In the genomic region with DNA sequence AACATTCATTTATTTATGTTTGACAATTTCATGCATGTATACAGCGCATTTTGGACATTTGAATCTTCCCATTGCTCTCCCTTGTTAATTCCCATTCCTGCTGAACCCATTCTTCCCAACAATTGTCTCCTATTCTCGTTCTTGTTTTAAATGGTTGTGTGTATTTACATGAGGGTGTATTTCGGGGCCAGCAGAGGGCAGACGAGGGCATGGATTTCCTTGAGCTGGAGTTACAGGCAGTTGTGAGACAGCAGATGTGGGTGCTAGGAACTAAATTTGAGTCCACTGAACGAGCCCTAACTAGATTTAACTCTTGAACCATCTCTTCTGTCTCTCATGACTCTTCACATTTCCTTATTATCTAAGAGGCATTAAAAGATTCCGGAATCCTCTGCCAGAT, we compare ENCODE assay signal across 28 mouse cellular contexts. TPM values are rescaled to one million over a fixed set of nuclear protein-coding genes. Genes with fewer than 3 reads are reported as not detected.
A peak's percentile ranks its signal among the peaks of the same experiment; 100 is the strongest.
DNase-seq lines count a peak whose midpoint lies in the region; ATAC-seq and TF ChIP-seq lines count a peak whose summit lies in the region.
"Had no signal": no experiment of that assay in that cellular context is flagged by ENCODE, and none has a peak within 500 bp of the region (broad histone marks: within the 10 kb centered on the region; RNA-seq: fewer than 3 reads in every experiment).

No protein-coding gene starts in this region.

- no peak overlapping the region for H3K27ac ChIP-seq in lung, embryonic 14.5 days (ENCODE audit: low read depth)
- H3K27ac ChIP-seq: embryonic facial prominence, embryonic 10.5 days; heart, embryonic 10.5 days; hindbrain, embryonic 13.5 days; hindbrain, postnatal 0 days had no signal

- no peak overlapping the region for H3K4me3 ChIP-seq in lung, embryonic 14.5 days (ENCODE audit: low read depth, low read length)
- H3K4me3 ChIP-seq: embryonic facial prominence, embryonic 10.5 days; heart, embryonic 10.5 days; hindbrain, embryonic 13.5 days had no signal

- no peaks in the 10 kb centered on the region for H3K36me3 ChIP-seq in lung, embryonic 14.5 days (ENCODE audit: insufficient read depth)
- H3K36me3 ChIP-seq: embryonic facial prominence, embryonic 10.5 days; G1E; heart, embryonic 10.5 days; hindbrain, embryonic 13.5 days had no signal

- TF ChIP-seq CTCF in lung, embryonic 14.5 days (IDR thresholded peaks at IDR 0.05; ENCODE audit: low read depth): no peak

- 77% methylated on average over 6 of the region's 6 CpGs for WGBS in lung, embryonic 14.5 days

- H3K9ac ChIP-seq in lung, embryonic 14.5 days: no peak overlapping the region
- H3K9ac ChIP-seq: hindbrain, embryonic 13.5 days had no signal

- H3K4me2 ChIP-seq in lung, embryonic 14.5 days: no peak overlapping the region
- H3K4me2 ChIP-seq: hindbrain, embryonic 13.5 days had no signal

- no peaks in the 10 kb centered on the region for H3K4me1 ChIP-seq in lung, embryonic 14.5 days (ENCODE audit: insufficient read depth)
- H3K4me1 ChIP-seq: embryonic facial prominence, embryonic 10.5 days; heart, embryonic 10.5 days; hindbrain, embryonic 13.5 days had no signal

- no peaks in the 10 kb centered on the region for H3K9me3 ChIP-seq in lung, embryonic 14.5 days (ENCODE audit: low read depth, low read length)
- H3K9me3 ChIP-seq: embryonic facial prominence, embryonic 10.5 days; heart, embryonic 10.5 days; hindbrain, embryonic 13.5 days had no signal

- no peaks in the 10 kb centered on the region for H3K27me3 ChIP-seq in lung, embryonic 14.5 days (ENCODE audit: insufficient read depth, low read length)
- H3K27me3 ChIP-seq: hindbrain, embryonic 13.5 days had no signal

- no peak for ATAC-seq in lung, embryonic 14.5 days (ENCODE audit: insufficient read depth)
- ATAC-seq in monocyte, adult 5-6 weeks (replicated peaks; ENCODE audit: insufficient number of reproducible peaks, low FRiP score, low TSS enrichment, poor library complexity, severe bottlenecking): no peak
- ATAC-seq: activated CD4-positive, CD25-positive, alpha-beta regulatory T cell, adult 4 months; CD4-positive, CD25-positive, alpha-beta regulatory T cell, adult 4 months; forebrain, embryonic 14.5 days; hindbrain, postnatal 0 days had no signal

- peak; percentile 3 for DNase-seq in lung, embryonic 14.5 days
- DNase-seq in lung, postnatal 14 days: no peak
- peak; percentile 84 for DNase-seq in ES-CJ7 (ENCODE audit: low read depth, low spot score)
- peak; percentile 74 for DNase-seq in R1 (ENCODE audit: low read depth, low spot score)
- DNase-seq in adrenal gland, postnatal 36 days: no peak
- DNase-seq in adrenal gland, postnatal 10 days: no peak
- DNase-seq: adrenal gland, postnatal 25 days; B cell, adult 2 months; cerebellum, adult 2 months; cerebellum, postnatal 10 days; gastrocnemius, postnatal 10 days; heart, adult 18-20 months; heart, postnatal 14 days; kidney, adult 11 months had no signal

RNA-seq across cellular contexts. Expression of gene Zfp42, which starts 55.1 kb away (rescaled TPM):
- polyA plus RNA-seq in lung, embryonic 14.5 days (2014; fragmentation: Nextera tagmentation; extraction: Ambion mirVana): not detected in 2 replicates
- not detected for total RNA-seq in adrenal gland, postnatal 36 days (2021)
- not detected in 3 replicates for total RNA-seq in monocyte, adult 5-6 weeks (2017)
- total RNA-seq in adrenal gland, postnatal 10 days (2021): not detected
- total RNA-seq: adrenal gland, adult 18-20 months; adrenal gland, postnatal 25 days; G1E; gastrocnemius, postnatal 10 days; gastrocnemius, postnatal 4 days; heart, adult 18-20 months; heart, postnatal 14 days; hematopoietic stem cell, adult 5-6 weeks; hindbrain, postnatal 0 days had no signal
- polyA plus RNA-seq: activated CD4-positive, CD25-positive, alpha-beta regulatory T cell, adult 4 months; CD4-positive, CD25-positive, alpha-beta regulatory T cell, adult 4 months; cerebellum, adult 2 months; embryonic facial prominence, embryonic 10.5 days; embryonic facial prominence, embryonic 14.5 days; forebrain, embryonic 14.5 days; G1E; heart, embryonic 10.5 days; heart, embryonic 14.5 days; hindbrain, embryonic 13.5 days; hindbrain, postnatal 0 days had no signal

Comparison
In these comparisons a context has a peak if more than half of its experiments do, and no peak if none do; other contexts are left out.
1. DNase-seq: peak in lung, embryonic 14.5 days (single experiment), ES-CJ7 (single experiment) and R1 (single experiment); none in lung, postnatal 14 days (single experiment), adrenal gland, postnatal 36 days (0 of 2) and adrenal gland, postnatal 10 days (single experiment).